Mouse (Mus musculus): ENCODE measurements at regions not wholly inside any gene's neighbourhood (a gene's known extent, or its start where the extent isn't known, plus 50 kb on each side); places are given as distances from the start of the nearest gene placed in this dataset.

DNA sequence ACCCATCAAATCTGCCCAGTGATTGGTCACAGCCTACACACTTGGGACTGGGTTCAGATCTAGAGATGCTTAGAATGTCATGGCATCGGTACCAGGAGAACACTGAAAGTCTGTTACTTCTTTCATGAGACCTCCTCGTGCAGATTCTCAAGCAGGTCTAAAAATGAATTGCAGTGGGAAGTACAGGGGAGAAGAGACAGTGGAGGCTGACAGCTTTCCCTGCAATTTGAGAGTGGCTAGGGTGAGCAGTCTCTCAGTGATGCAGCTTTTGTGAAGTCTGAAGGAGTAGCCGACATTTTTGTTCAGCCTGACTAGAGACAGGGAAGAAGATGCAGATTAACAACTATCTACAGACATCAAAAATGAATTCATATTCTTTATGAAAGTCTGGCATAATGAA, 112.5 kb downstream of the Fam198b start:
- ATAC-seq: no peak

DNA sequence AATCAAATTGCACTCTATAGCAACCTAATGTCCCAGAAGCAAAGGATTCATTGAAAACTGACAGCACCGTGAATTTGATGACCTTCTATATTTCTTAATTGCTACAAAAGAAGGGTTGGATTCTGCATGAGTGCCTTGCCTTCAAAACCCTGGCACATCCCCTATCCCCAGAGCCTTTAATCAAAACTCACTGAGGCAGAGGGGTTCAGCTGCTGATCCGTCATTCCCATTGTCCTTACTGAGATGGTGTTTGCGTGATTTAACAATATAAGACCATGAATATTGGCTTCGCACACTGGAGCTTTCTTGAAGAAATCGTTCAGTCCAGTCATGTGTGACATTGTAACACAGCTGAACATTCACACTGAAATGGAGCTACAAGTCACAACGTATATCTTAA, 118.0 kb downstream of the Fam198b start:
- ATAC-seq: no peak

DNA sequence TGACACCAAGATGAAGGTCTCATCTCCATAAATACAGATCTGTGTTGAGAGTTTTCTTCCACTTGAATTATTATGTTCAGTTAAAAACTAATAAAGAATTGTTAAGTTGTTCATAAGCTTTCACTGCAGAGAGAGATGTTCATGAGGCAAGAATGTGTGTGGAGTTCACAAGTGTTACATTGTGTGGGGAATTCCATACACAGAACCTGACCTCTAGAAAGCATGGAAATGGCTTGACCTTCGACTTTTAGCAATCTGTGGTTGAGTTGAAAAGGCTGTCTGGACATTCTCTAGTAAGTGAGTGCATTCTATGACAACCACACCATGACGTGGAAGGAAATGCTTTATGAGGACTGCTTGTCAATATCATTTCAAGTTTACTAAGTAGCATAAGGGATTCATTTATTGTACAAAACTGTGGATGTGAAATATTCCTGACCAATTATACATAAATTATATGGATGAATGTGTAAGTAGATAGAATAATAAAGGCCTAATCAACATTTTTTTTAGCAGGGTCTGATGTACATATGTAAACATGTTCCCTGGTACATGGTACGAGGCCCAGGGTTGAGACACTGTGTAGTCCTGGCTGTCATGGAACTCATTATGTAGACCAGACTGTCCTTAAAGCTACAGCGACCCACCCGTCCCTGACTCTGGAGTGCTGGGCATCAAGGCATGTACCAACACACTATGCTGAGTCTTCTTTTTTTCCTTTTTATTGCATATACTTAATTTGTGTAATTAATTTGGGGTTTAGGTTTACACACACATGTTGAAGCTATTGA, 119.2 kb downstream of the Fam198b start:
- no peak for ATAC-seq

DNA sequence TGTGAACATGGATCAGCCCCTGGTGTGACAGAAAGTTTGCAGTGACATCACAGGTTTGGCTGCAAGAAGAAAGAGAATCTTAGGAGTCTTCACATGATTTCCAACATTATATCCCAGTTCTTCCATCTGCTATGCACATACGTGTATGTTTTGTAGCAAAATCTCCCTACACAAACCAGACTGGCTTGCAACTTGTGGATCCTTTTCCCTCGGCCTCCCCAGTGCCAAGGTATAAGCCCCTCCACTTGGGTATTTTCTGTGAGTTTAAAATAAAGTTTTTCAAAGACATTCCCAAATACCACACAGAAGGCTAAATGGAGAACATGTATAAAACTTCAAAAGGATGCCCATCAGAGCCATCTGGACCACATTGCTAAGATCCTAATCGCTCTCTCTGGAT, 120.2 kb downstream of the Fam198b start:
- no peak for ATAC-seq

DNA sequence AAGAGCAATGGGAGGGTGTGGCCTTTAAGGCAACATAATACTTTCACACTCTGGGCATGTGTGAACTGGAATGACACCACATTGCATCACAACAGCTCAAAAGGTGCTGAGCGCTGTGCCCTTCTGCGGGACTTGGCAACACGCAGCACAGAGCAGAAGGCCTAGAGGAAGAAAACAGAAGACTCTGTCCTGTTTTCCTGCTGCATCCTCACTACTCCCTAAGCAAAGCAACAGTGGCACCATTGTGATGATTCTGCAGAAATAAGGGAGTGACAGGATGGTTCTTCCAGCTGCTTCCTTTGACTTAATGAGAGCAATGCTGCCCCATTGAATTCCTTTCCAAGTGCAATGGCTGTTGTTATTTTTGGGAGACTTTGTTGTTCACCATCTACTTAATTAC, 120.6 kb downstream of the Fam198b start:
- ATAC-seq: no peak

DNA sequence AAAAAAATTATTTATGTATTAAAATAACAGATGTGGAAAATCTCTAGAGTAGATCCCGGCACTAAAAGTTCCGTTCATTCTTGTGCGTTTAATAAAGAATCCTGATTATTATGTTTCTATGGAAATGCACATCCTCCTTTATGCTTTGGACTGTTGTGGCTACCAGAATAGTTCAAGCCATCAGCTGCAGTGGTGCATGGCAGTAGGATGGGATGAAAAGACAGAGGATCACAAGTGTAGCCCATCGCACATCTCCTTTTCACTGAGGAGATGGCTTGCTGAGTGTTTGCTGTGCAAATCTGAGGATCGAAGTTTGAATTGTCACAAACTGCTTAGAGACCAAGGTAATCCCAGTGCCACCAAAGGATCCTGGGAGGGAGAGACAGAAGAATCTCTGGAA, 121.0 kb downstream of the Fam198b start:
- ATAC-seq: no peak

DNA sequence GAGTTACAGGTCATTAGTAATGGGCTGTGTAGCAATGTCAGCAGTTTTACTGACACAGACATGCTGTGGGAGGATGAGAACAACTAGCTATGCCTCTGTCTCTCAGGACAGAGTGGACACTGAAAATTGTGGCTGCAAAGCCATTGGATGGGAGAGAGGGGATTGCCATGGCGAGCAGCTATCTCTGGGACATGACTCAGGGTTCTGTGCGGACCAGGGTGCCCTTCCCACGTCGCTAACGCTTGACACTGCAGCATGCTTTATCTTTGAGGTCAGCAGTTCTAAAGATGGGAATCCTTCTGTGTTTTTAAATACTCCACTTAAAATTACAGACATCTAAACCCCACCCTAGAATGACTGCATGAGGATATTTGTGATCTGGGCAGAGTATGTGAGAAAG, 121.9 kb downstream of the Fam198b start:
- ATAC-seq: no peak

DNA sequence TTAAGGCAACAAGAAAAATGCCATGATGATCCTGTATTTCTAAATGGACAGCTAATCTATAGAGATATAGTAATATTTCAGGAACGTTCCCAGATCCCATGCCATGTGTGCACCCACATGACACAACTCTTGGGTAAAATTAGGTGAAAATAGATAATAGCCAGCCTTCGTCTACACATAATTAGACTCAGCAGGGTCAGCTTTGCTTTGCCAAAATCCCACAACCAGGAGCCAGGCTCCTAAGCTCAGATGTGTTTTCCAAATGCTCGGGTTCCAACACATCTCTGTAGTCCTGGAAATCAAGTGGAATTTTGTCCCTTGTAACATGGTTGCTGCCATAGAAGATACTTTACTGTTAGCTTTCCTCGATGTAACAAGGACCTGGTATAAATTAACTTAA, 122.7 kb downstream of the Fam198b start:
- no peak for ATAC-seq

DNA sequence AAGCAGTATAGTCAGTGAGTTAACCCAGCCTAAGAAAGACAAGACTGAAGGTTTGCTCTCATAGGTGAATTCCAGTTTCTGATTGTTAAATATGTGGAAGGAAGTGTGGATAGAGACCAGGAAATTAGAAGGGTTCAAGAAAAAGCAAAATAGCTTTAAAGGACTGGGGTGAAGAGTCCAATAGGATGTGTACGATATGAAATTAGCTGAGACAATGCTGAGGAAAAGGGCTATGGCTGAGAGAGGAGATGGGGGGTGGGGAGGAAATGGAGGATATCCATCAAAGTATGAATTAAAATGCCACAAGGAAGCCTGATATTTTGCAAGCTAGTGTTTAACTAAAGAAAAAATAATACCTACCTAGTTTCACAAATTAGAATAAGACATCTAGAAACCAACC, 124.9 kb downstream of the Fam198b start:
- ATAC-seq: no peak

DNA sequence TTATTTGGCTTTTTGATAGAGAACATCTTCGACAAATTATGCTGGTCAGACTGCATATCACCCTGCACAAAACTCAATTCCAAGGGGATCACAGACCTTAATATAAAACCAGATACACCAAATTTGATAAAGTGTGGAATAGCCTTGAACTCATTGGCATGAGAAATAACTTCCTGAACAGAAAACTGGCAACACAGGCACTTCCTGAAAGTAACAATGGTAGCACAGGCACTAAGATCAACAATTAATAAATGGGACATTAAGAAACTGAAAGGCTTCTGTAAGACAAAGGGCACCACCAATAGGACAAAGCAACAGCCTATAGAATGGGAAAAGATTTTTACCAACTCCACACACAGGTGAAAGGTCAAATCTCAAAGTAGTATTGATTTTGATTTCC, 141.5 kb downstream of the Fam198b start:
- ATAC-seq: no peak

DNA sequence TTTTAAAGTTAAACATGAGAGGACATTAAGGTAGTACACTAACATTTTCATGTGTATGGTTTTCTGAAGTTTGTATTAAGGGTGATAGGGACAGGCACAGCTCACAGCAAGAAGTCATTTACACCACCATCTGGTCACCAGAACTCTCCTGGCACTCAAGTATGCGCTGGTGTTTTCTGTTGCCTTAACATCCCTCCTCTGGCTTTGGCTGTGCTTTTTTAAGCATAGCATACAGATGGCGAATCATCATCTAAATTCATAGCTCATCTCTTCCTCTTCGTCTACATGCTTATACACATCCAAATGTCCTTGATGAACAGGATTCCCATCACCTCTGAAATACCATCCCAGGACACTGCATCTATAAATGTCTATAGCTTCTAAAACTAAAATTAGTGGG, 148.7 kb downstream of the Fam198b start:
- no peak for ATAC-seq

DNA sequence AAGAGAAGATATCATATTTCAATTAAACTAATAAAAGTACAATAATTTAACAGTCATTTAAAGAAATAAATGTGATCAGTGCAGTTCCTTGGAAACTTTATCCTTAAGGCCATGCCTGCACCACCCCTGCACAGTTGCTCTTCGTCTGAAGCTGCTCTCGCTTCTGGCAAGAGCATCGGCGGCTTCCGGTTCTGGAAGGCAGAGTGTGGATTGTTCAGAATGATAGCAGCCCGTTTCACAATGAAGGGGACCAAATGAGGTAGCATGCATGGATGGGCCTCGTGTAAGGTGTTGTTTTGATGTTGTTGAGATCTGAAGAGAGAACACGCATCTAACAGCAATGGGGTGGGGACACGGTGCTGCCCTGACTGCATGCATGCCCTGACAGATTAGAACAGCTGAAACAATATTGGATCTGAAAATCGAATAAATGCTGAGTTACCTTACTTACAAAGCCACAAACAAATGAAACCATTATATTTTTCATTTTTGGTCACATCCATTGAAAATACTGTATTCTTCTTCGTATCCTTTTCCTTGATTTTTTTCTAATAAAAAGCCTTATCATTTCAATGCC, 154.3 kb downstream of the Fam198b start:
- no peak for ATAC-seq

DNA sequence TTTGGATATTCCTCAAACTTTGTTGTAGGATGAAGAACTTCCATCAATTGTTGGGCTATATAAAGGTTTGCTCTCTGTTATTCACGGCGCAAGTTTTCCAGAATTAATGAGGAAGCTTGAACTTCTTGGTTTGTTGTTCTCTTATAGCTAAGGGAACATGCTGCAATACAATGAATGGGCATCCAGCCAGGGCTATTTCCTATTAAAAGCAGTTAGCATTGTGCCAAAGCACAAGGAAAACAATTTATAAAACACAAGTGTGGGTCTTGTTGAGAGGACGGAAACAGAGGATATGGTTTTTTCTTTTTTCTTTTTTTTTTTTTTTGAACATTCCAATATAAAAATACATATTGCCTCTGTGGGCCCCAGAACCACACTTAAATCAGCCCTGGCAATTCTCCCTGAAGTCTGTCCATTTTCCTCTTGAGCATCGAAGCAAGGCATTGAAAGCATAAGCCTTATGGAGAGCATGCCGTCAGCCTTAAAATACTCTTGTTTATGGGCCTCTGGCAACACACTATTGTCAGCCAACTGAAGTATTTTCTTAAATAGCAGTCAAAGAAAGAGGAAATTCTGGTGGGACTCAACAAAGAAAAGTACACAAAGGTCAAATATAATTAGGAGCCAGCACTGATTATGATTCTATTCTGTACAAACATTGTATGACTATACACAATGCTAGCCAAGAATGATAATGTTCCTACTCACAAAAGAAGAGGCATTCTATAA, 158.6 kb downstream of the Fam198b start:
- no peak for ATAC-seq

DNA sequence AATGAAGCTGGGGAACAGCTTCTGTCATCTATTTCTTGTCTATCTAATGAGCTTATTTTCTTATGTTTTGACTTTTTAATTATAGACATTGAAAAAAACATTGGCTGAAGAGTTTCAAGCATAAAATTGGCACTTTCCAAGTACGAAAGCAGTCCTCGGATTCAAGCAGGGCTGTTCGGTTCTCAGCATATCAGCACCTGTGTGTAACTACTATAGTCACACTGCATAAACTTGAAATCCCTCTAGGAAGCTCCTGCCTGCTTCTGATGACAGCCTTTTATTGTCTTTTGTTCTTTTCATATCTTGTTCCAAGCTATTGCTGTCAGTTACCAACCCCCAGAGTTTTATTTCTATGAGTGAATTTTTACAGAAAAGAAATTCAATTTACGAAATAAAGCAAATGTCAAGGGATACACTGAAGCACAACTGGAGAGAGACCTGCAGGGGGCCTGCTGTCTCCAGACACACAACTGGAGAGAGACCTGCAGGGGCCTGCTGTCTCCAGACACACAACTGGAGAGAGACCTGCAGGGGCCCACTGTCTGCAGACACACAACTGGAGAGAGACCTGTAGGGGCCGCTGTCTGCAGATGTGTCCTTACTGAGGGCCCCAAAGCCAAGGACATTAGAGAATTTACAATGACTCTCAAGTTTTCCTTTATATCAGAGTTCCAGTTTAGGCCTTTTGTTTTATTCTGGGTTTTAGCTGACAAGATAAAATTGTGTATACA, 165.3 kb downstream of the Fam198b start:
- ATAC-seq: no peak

DNA sequence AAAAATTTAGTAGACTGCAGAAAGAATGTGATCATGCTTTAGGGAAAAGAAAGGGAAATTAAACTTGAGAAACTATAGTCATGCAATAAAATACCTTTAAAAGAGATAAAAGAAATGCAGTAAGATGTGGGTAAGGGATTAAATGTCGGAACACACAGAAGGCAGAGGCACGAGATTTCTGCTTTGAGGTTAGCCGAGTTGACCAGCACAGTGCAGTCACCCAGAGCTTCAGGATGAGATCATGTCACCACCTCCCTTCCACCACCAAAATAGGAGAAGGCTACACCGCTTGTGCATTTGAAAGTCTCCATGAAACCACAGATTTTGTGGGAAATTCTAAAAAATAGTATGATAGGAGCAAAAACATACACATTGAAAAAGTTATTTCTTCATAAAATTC, 166.6 kb downstream of the Fam198b start:
- ATAC-seq: no peak

DNA sequence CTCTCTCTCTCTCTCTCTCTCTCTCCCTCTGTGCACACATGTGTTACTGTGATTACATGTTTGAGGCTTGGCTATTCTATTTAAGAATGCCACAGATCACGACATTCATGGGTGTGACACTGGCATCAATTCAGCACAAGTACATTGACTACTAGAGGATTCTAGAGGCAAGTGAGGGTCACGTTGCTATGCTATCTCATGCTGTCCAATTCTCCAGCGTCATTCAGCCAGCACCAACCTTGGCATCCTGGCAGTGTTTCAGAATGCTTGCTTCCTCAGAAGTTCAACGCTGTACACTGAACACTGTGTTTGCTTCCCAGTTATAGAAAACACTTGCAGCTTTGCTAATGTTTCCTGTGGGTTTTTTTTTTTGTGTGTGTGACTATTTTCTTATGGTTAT, 167.6 kb downstream of the Fam198b start:
- no peak for ATAC-seq

DNA sequence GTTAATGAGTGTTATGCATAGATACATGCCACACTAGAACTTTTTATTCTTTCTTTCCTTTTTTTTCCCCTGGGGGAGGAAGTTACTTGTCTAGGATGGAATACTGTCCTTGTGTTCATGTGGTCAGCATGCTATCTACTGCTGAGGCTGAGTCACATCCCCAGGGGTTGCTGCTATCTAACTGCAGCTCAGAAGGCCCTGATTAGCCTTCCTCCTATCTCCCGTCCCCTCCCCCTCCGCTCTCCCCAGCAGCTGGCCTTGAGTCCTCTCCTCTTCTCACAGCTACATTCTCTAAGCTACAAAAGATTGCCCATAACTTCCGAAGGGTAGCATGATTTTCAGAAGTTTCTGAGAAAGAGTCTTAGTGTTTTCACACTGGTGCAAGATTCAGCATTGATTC, 168.5 kb downstream of the Fam198b start:
- ATAC-seq: no peak

DNA sequence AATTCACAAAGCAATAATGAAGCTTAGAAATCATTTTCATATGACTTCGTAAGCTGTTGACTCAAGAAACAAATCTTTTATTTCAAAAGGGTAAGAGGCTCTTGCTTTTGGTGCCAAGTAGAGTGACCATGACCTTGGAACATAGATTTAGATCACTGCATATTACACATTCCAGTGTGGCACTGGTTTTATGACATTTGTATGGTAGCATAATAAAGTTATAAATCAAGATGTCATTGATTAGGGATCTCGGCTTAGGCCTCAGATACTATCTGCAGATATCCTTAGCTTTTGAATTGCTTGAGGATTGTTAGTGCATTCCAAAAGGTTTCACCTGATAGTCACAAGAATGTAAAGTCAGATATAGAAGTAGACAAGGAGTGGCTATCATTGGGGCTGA, 169.1 kb downstream of the Fam198b start:
- ATAC-seq: no peak

DNA sequence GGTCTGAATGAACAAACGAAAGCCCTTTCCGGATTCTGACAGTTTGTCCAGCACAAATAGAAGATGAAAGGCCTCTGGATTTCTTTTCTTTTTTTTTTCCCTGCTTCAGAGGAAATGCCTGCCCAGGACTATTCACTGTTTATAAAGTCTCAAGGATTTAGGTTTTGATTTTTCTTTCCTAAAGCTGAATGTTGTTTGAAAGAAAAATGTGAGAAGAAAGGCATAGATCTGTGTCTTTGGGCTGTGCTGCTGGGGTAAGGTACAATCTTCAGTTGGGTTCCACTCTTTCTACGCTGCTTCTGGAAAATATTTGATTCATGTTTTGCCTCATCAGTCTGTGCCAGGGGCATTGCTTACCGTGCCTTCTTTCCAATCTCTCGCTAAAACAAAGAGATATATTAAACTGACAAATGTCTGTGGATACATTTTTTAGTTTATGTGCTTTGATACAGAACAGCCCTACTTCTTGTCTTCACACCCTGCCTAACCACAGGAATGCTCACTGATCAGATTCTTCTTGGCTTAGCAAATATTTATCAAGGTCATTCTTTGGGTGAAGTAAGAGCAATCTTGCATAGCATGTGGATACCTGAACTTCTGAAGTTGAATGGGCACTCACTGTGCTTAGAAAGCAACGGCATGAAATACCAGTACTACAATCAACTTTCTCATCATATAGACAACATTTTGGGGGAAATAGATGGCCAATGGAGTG, 172.5 kb downstream of the Fam198b start:
- no peak for ATAC-seq

DNA sequence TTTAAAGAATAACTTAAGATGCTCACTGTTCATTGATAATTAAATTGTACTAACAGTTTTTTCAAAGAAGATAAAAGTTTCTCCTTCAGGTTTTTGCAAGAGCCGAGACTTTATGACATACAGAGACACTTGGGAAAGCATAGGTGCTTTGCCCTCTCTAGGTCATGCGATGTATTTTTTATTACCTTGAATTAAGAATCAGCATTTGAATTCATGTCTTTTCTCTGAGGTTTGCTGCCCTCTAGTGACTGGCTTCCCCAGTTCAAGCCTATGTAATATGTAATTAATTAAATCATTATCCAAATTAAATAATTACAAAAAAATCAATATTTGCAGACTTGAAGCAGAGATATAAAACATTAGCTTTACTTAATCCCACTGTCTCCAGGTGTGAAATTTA, 174.4 kb downstream of the Fam198b start:
- ATAC-seq: no peak

DNA sequence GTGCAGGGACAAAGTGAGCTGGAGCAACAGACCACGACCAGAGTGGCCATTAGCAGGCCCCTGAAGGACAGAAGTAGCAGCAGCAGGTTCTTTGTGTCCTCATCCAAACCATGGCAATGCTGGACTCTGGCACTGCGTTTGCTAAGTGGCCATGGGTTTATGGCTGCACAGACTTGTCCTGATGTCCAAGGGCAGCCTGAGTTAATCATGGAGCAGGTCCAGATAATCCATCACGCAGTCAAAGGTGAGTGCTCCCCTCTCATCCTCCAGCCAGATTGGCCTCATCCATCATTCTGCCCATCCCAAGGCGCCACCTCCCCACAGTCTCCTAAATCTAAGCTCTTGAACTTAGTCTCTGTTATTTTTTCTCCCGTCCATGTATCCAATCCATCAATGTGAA, 186.4 kb downstream of the Fam198b start:
- no peak for ATAC-seq

DNA sequence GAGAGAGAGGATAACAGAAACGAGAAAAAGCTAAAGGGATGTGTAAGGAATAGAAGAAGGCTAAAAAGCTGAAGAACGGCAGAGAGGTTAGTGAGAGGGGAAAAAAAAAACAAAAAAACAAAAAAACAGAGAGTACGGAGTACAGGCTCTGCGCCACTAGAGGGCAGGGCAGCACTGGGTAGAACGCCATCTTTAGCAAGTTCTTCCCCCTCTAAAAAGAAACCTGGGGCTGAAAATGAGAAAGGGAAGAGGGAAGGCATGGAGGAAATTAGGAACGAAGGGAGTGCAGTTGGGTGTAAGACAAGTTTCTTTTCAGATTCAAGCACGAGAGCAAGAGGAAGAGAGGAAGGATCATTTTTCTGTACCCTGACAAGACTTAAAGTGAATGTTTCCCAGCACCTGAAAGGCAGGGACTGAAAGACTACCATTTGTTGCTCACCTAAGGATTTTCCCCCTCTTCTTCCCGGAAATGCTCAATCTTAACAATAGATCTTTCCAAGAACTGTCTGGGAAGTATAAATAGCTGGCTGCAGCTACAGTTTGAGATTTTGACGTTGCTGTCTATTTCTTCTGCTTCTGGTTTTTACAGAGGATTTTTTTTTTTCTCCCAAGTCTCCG, 195.6 kb downstream of the Fam198b start:
- peak; percentile 49 for ATAC-seq

All from activated CD4-positive, CD25-positive, alpha-beta regulatory T cell, adult 4 months (primary cell).